Mouse (Mus musculus): ENCODE data around the gene Lgr6. TPM values are rescaled to one million over a fixed set of nuclear protein-coding genes. Genes with fewer than 3 reads are reported as not detected.

The Lgr6 gene
- not detected in 2 replicates for polyA plus RNA-seq (2011; ENCODE audit: insufficient read depth, insufficient read length, low replicate concordance, missing spikeins)

DNA sequence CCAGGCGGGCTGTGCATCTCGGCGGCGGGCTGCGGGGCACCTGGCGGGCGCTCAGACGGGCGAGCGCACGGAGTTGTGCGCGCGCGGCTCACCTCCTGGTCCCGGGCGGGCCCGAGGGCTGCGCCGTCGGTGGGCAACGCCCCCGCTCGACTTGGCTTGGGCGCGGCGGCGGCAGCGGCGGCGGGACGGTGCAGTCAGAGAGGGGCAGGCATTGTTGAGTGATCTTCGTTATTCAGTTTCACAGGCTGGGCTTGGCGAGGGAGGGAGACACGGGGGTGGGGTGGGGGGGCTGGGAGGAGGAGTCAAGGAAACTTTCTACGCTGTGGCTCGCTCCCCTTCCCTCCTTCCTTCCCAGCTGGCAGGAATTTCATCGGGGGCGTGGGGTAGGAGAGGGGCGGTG, at the start of gene Lgr6:
TSS of gene Lgr6 (minus strand) at position 153 of the 400 bp plus-strand sequence.
- WGBS: under 1% methylated on average over 40 of the region's 40 CpGs
- Histone ChIP-seq H3K4me3 (replicated peaks; ENCODE audit: control insufficient read depth, low read depth, low read length) (no peak within 1 kb of the TSS), H3K4me1 (ENCODE audit: control insufficient read depth, insufficient read depth, low read length) (no peaks in the 10 kb centered on the region; the same call in 1 of the 2 replicates), H3K27ac (ENCODE audit: control insufficient read depth, insufficient read depth, low read depth, low read length, poor library complexity) (no peak within 1 kb of the TSS)
- TF ChIP-seq CTCF (IDR thresholded peaks at IDR 0.05; ENCODE audit: control insufficient read depth, insufficient read depth, low read length) (no peak), POLR2A (IDR thresholded peaks at IDR 0.05; ENCODE audit: borderline replicate concordance, control insufficient read depth, low read depth, low read length) (no peak)

- WGBS: 10% methylated on average over 14 of the region's 14 CpGs
- TF ChIP-seq POLR2A (IDR thresholded peaks at IDR 0.05; ENCODE audit: borderline replicate concordance, control insufficient read depth, low read depth, low read length) (no peak), CTCF (IDR thresholded peaks at IDR 0.05; ENCODE audit: control insufficient read depth, insufficient read depth, low read length) (peak; percentile 74)
- no peaks in the 10 kb centered on the region for H3K4me1 ChIP-seq (ENCODE audit: control insufficient read depth, insufficient read depth, low read length)
- peak overlapping the region; percentile 29; the same call in 1 of the 2 replicates for H3K27ac ChIP-seq (ENCODE audit: control insufficient read depth, insufficient read depth, low read depth, low read length, poor library complexity)
- H3K4me3 ChIP-seq (replicated peaks; ENCODE audit: control insufficient read depth, low read depth, low read length): no peak overlapping the region
Measured at GRCm38 (mm10) chr1:135154411-135154959, 49.4 kb upstream of the Lgr6 start.

DNA sequence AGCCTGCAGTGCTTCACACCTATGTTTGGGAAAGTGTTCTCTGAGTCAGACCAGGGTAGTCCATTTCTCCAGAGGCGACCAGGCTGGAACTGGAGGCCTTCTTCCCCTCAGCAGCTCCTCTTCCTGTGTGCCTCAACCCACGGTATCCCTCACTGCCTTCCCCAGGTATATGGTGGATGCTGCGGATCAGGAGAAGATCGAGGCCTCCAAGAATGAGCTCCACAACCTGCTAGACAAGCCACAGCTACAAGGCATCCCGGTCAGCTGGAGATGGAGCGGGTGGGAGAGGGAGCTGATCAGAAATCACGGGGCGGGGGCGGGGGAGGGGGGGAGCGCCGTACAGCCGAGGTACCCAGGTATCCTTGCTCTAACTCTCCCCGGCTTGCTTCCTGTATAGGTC, 48.9 kb upstream of the Lgr6 start:
- H3K4me1 ChIP-seq (ENCODE audit: control insufficient read depth, insufficient read depth, low read length): no peaks in the 10 kb centered on the region
- no peak for TF ChIP-seq CTCF (IDR thresholded peaks at IDR 0.05; ENCODE audit: control insufficient read depth, insufficient read depth, low read length)
- TF ChIP-seq POLR2A (IDR thresholded peaks at IDR 0.05; ENCODE audit: borderline replicate concordance, control insufficient read depth, low read depth, low read length): no peak
- WGBS: 56% methylated on average over 13 of the region's 13 CpGs
- H3K27ac ChIP-seq (ENCODE audit: control insufficient read depth, insufficient read depth, low read depth, low read length, poor library complexity): no peak overlapping the region
- no peak overlapping the region for H3K4me3 ChIP-seq (replicated peaks; ENCODE audit: control insufficient read depth, low read depth, low read length)

DNA sequence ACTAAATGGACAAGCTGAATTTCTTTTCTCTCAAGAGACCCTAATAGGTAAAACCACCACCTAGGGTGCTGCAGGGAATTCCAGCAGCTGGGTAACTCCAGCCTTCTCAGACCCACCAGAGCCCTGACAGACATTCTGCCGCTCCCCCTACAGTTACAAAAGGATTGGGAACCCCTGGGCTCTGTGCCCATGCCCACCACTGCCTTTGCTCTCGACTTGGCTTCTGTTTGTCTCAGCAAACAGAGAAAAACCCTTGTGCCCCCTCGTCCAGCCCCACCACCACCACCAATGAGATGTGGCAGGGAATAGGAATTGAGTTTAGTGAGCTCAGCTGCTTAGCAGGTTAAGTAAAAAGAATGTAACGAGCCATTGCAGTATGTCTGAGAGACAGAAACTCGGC, 43.9 kb upstream of the Lgr6 start:
- Histone ChIP-seq H3K4me1 (ENCODE audit: control insufficient read depth, insufficient read depth, low read length) (no peaks in the 10 kb centered on the region), H3K27ac (ENCODE audit: control insufficient read depth, insufficient read depth, low read depth, low read length, poor library complexity) (no peak overlapping the region), H3K4me3 (replicated peaks; ENCODE audit: control insufficient read depth, low read depth, low read length) (no peak overlapping the region)
- TF ChIP-seq CTCF (IDR thresholded peaks at IDR 0.05; ENCODE audit: control insufficient read depth, insufficient read depth, low read length) (no peak), POLR2A (IDR thresholded peaks at IDR 0.05; ENCODE audit: borderline replicate concordance, control insufficient read depth, low read depth, low read length) (no peak)
- WGBS: 70% methylated on average over 5 of the region's 5 CpGs

DNA sequence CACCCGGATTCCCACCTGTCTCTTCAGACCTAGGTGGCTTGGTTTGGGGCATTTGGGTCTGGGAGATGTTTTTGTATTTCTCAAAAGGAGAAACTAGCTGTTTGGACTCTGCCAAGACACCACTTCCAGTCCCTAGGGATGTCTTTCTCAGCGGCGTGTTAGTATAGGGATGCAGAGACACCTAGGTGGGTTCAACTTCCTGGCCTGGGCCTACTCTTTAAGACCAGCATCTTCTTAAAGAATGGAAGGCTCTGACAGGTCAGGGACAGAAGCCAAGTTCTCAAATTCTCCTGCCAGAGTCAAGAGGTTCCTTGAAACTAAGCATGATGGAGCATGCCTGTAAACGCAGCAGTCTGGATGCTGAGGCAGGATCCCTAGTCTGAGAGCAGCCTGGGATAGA, 43.4 kb upstream of the Lgr6 start:
- Histone ChIP-seq H3K4me3 (replicated peaks; ENCODE audit: control insufficient read depth, low read depth, low read length) (no peak overlapping the region), H3K27ac (ENCODE audit: control insufficient read depth, insufficient read depth, low read depth, low read length, poor library complexity) (no peak overlapping the region), H3K4me1 (ENCODE audit: control insufficient read depth, insufficient read depth, low read length) (no peaks in the 10 kb centered on the region)
- WGBS: 73% methylated on average over 4 of the region's 4 CpGs
- no peak for TF ChIP-seq CTCF (IDR thresholded peaks at IDR 0.05; ENCODE audit: control insufficient read depth, insufficient read depth, low read length)
- no peak for TF ChIP-seq POLR2A (IDR thresholded peaks at IDR 0.05; ENCODE audit: borderline replicate concordance, control insufficient read depth, low read depth, low read length)

DNA sequence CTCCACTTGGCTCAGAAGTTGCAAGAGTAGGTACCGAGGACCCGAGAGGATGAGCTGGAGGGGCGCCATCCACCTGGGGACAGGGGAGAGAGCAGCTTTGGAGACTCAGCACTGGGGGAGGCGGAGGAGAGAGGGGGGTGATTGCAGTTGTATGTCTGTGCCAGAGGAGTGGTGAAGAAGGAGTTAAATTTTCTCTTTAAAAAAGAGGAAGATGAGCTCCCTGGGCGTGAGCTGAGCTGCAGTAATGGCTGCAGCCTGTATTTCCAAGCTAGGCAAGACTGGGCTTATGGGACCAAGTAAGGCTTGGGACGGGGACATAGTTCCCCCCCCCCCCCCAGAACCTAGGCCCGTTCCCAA, 42.6 kb upstream of the Lgr6 start:
- H3K27ac ChIP-seq (ENCODE audit: control insufficient read depth, insufficient read depth, low read depth, low read length, poor library complexity): peak overlapping the region; percentile 95
- no peaks in the 10 kb centered on the region for H3K4me1 ChIP-seq (ENCODE audit: control insufficient read depth, insufficient read depth, low read length)
- TF ChIP-seq CTCF (IDR thresholded peaks at IDR 0.05; ENCODE audit: control insufficient read depth, insufficient read depth, low read length): no peak
- no peak for TF ChIP-seq POLR2A (IDR thresholded peaks at IDR 0.05; ENCODE audit: borderline replicate concordance, control insufficient read depth, low read depth, low read length)
- H3K4me3 ChIP-seq (replicated peaks; ENCODE audit: control insufficient read depth, low read depth, low read length): peak overlapping the region; percentile 89
- WGBS: under 1% methylated on average over 7 of the region's 7 CpGs

DNA sequence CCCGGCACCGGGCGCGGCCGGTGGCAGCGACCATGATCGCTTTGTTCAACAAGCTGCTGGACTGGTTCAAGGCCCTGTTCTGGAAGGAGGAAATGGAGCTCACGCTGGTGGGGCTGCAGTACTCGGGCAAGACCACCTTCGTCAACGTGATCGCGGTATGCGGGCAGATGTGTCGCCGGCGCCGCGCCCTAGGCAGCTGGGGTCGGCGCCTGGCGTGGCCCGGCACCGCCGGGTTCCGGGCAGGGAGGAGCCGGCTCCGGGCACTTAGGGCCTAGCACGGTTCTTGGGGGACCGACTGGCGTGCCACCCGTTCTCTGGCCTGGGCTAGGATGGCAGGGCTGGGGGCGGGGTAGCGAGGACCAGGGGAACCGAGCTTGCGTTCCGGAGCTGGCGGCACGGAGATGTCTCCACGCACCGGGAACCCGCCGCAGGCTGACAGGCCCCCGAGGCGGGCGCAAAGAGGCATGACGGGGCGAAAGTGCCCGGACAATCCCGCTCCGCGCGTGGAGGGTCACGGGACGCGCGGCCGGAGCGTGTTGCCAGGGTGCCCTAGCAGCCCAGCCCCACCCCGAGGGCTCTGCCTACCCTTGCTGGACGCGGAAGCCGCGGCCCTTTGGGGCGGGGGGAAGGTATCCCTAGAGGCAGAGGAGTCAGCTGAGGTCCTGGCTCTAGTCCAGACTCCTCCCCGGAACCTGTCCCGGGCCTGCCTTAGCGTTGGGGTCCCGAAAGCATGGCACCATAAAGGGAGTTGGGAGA, 42.0 kb upstream of the Lgr6 start:
- no peaks in the 10 kb centered on the region for H3K4me1 ChIP-seq (ENCODE audit: control insufficient read depth, insufficient read depth, low read length)
- under 1% methylated on average over 69 of the region's 69 CpGs for WGBS
- H3K4me3 ChIP-seq (replicated peaks; ENCODE audit: control insufficient read depth, low read depth, low read length): peak overlapping the region; percentile 89
- TF ChIP-seq CTCF (IDR thresholded peaks at IDR 0.05; ENCODE audit: control insufficient read depth, insufficient read depth, low read length): no peak
- TF ChIP-seq POLR2A (IDR thresholded peaks at IDR 0.05; ENCODE audit: borderline replicate concordance, control insufficient read depth, low read depth, low read length): peak; percentile 50; the same call in 1 of the 2 replicates
- H3K27ac ChIP-seq (ENCODE audit: control insufficient read depth, insufficient read depth, low read depth, low read length, poor library complexity): peak overlapping the region; percentile 95

- Histone ChIP-seq H3K4me3 (replicated peaks; ENCODE audit: control insufficient read depth, low read depth, low read length) (peak within 1 kb of the TSS; percentile 89), H3K4me1 (ENCODE audit: control insufficient read depth, insufficient read depth, low read length) (no peaks in the 10 kb centered on the region), H3K27ac (ENCODE audit: control insufficient read depth, insufficient read depth, low read depth, low read length, poor library complexity) (peak within 1 kb of the TSS; percentile 95)
- 2% methylated on average over 71 of the region's 78 CpGs for WGBS
- TF ChIP-seq CTCF (IDR thresholded peaks at IDR 0.05; ENCODE audit: control insufficient read depth, insufficient read depth, low read length) (no peak), POLR2A (IDR thresholded peaks at IDR 0.05; ENCODE audit: borderline replicate concordance, control insufficient read depth, low read depth, low read length) (0 out of 2 replicates have a peak, but pooled peaks have one; percentile 17)
Measured at GRCm38 (mm10) chr1:135146077-135146945, 41.2 kb upstream of the Lgr6 start, which contains the start of gene Arl8a. Arl8a (plus strand) TSS chr1:135146824.
